Mouse (Mus musculus): ENCODE measurements around the gene Gal3st4. TPM values are rescaled to one million over a fixed set of nuclear protein-coding genes. Genes with fewer than 3 reads are reported as not detected.

The Gal3st4 gene
- polyA plus RNA-seq, 1 experiment from 2014 or later: 2.0 TPM

- H3K4me2 ChIP-seq (ENCODE audit: low read length): no peak overlapping the region
- no peak for ATAC-seq (ENCODE audit: low FRiP score, low TSS enrichment)
Observed at GRCm38 (mm10) chr5:138265712-138266111, 6.9 kb downstream of the Gal3st4 start.

GRCm38 (mm10) chr5:138264207-138264578, 8.4 kb downstream of the Gal3st4 start:
- peaks cover 42% of the 10 kb centered on the region for H3K36me3 ChIP-seq (ENCODE audit: control insufficient read depth, insufficient read depth, low read length)

More at GRCm38 (mm10) chr5:138265712-138266111, 6.9 kb downstream of the Gal3st4 start:
- H3K27me3 ChIP-seq (ENCODE audit: control insufficient read depth, insufficient read depth, low read length): no peaks in the 10 kb centered on the region
- no peak for DNase-seq
- H3K4me3 ChIP-seq (replicated peaks; ENCODE audit: low read depth, low read length): no peak overlapping the region
- H3K36me3 ChIP-seq (ENCODE audit: control insufficient read depth, insufficient read depth, low read length): peaks cover 27% of the 10 kb centered on the region
- no peak overlapping the region for H3K27ac ChIP-seq (replicated peaks; ENCODE audit: low read depth, low read length)
- H3K9ac ChIP-seq (replicated peaks; ENCODE audit: low read length): no peak overlapping the region
- 97% methylated on average over 4 of the region's 4 CpGs for WGBS
- H3K9me3 ChIP-seq (ENCODE audit: control insufficient read depth, low read length): no peaks in the 10 kb centered on the region
- H3K4me1 ChIP-seq (ENCODE audit: control insufficient read depth, insufficient read depth, low read length): peaks cover 19% of the 10 kb centered on the region

GRCm38 (mm10) chr5:138263260-138264206, 9.1 kb downstream of the Gal3st4 start, which contains the start of gene BC037034:
Gene BC037034, minus strand, starts transcription at chr5:138264033.
- H3K36me3 ChIP-seq (ENCODE audit: control insufficient read depth, insufficient read depth, low read length): peaks cover 49% of the 10 kb centered on the region
- peak; percentile 87 for ATAC-seq (ENCODE audit: low FRiP score, low TSS enrichment)
- WGBS: under 1% methylated on average over 70 of the region's 71 CpGs

More at GRCm38 (mm10) chr5:138264207-138264578, 8.4 kb downstream of the Gal3st4 start:
- H3K4me2 ChIP-seq (ENCODE audit: low read length): peak overlapping the region; percentile 98
- no peaks in the 10 kb centered on the region for H3K9me3 ChIP-seq (ENCODE audit: control insufficient read depth, low read length)
- H3K27me3 ChIP-seq (ENCODE audit: control insufficient read depth, insufficient read depth, low read length): no peaks in the 10 kb centered on the region
- peak overlapping the region; percentile 94 for H3K4me3 ChIP-seq (replicated peaks; ENCODE audit: low read depth, low read length)
- WGBS: 16% methylated on average over 6 of the region's 6 CpGs
- H3K9ac ChIP-seq (replicated peaks; ENCODE audit: low read length): peak overlapping the region; percentile 94
- no peak for ATAC-seq (ENCODE audit: low FRiP score, low TSS enrichment)
- H3K27ac ChIP-seq (replicated peaks; ENCODE audit: low read depth, low read length): peak overlapping the region; percentile 82
- peaks cover 19% of the 10 kb centered on the region for H3K4me1 ChIP-seq (ENCODE audit: control insufficient read depth, insufficient read depth, low read length)
- DNase-seq: no peak

GRCm38 (mm10) chr5:138262582-138263240, 9.9 kb downstream of the Gal3st4 start:
- DNase-seq: no peak

More at GRCm38 (mm10) chr5:138263260-138264206, 9.1 kb downstream of the Gal3st4 start, which contains the start of gene BC037034:
- H3K27me3 ChIP-seq (ENCODE audit: control insufficient read depth, insufficient read depth, low read length): no peaks in the 10 kb centered on the region
- H3K27ac ChIP-seq (replicated peaks; ENCODE audit: low read depth, low read length): peak within 1 kb of the TSS; percentile 82
- no peaks in the 10 kb centered on the region for H3K9me3 ChIP-seq (ENCODE audit: control insufficient read depth, low read length)
- H3K4me1 ChIP-seq (ENCODE audit: control insufficient read depth, insufficient read depth, low read length): peaks cover 19% of the 10 kb centered on the region
- H3K4me3 ChIP-seq (replicated peaks; ENCODE audit: low read depth, low read length): peak within 1 kb of the TSS; percentile 94
- peak; percentile 96 for DNase-seq
- H3K4me2 ChIP-seq (ENCODE audit: low read length): peak within 1 kb of the TSS; percentile 98
- peak within 1 kb of the TSS; percentile 94 for H3K9ac ChIP-seq (replicated peaks; ENCODE audit: low read length)

GRCm38 (mm10) chr5:138262001-138262400, 10.6 kb downstream of the Gal3st4 start:
- WGBS: 87% methylated on average over 4 of the region's 4 CpGs
- Histone ChIP-seq H3K9ac (replicated peaks; ENCODE audit: low read length) (peak overlapping the region; percentile 34; the same call in 1 of the 2 replicates), H3K27ac (replicated peaks; ENCODE audit: low read depth, low read length) (no peak overlapping the region), H3K27me3 (ENCODE audit: control insufficient read depth, insufficient read depth, low read length) (no peaks in the 10 kb centered on the region), H3K4me3 (replicated peaks; ENCODE audit: low read depth, low read length) (peak overlapping the region; percentile 94; the same call in 1 of the 2 replicates), H3K4me2 (ENCODE audit: low read length) (peak overlapping the region; percentile 98), H3K4me1 (ENCODE audit: control insufficient read depth, insufficient read depth, low read length) (peaks cover 19% of the 10 kb centered on the region), H3K9me3 (ENCODE audit: control insufficient read depth, low read length) (no peaks in the 10 kb centered on the region), H3K36me3 (ENCODE audit: control insufficient read depth, insufficient read depth, low read length) (peaks cover 60% of the 10 kb centered on the region)
- ATAC-seq (ENCODE audit: low FRiP score, low TSS enrichment) (no peak), DNase-seq (no peak)

More at GRCm38 (mm10) chr5:138262582-138263240, 9.9 kb downstream of the Gal3st4 start:
- Histone ChIP-seq H3K4me3 (replicated peaks; ENCODE audit: low read depth, low read length) (peak overlapping the region; percentile 94), H3K27ac (replicated peaks; ENCODE audit: low read depth, low read length) (no peak overlapping the region), H3K4me2 (ENCODE audit: low read length) (peak overlapping the region; percentile 98), H3K4me1 (ENCODE audit: control insufficient read depth, insufficient read depth, low read length) (peaks cover 19% of the 10 kb centered on the region), H3K36me3 (ENCODE audit: control insufficient read depth, insufficient read depth, low read length) (peaks cover 56% of the 10 kb centered on the region), H3K27me3 (ENCODE audit: control insufficient read depth, insufficient read depth, low read length) (no peaks in the 10 kb centered on the region), H3K9ac (replicated peaks; ENCODE audit: low read length) (peak overlapping the region; percentile 94), H3K9me3 (ENCODE audit: control insufficient read depth, low read length) (no peaks in the 10 kb centered on the region)
- no peak for ATAC-seq (ENCODE audit: low FRiP score, low TSS enrichment)
- WGBS: 66% methylated on average over 18 of the region's 18 CpGs

- peaks cover 25% of the 10 kb centered on the region for H3K4me1 ChIP-seq (ENCODE audit: control insufficient read depth, insufficient read depth, low read length)
- no peak for DNase-seq
- H3K36me3 ChIP-seq (ENCODE audit: control insufficient read depth, insufficient read depth, low read length): peaks cover 52% of the 10 kb centered on the region
- no peaks in the 10 kb centered on the region for H3K27me3 ChIP-seq (ENCODE audit: control insufficient read depth, insufficient read depth, low read length)
- H3K27ac ChIP-seq (replicated peaks; ENCODE audit: low read depth, low read length): no peak overlapping the region
- 96% methylated on average over 11 of the region's 11 CpGs for WGBS
- ATAC-seq (ENCODE audit: low FRiP score, low TSS enrichment): no peak
- H3K9ac ChIP-seq (replicated peaks; ENCODE audit: low read length): no peak overlapping the region
- H3K4me2 ChIP-seq (ENCODE audit: low read length): no peak overlapping the region
- no peaks in the 10 kb centered on the region for H3K9me3 ChIP-seq (ENCODE audit: control insufficient read depth, low read length)
- H3K4me3 ChIP-seq (replicated peaks; ENCODE audit: low read depth, low read length): no peak overlapping the region
Observed at GRCm38 (mm10) chr5:138260834-138261233, 11.8 kb downstream of the Gal3st4 start.

GRCm38 (mm10) chr5:138260051-138260450, 12.6 kb downstream of the Gal3st4 start:
- no peak for DNase-seq
- Histone ChIP-seq H3K4me3 (replicated peaks; ENCODE audit: low read depth, low read length) (no peak overlapping the region), H3K36me3 (ENCODE audit: control insufficient read depth, insufficient read depth, low read length) (peaks cover 49% of the 10 kb centered on the region), H3K4me2 (ENCODE audit: low read length) (no peak overlapping the region), H3K9ac (replicated peaks; ENCODE audit: low read length) (no peak overlapping the region), H3K9me3 (ENCODE audit: control insufficient read depth, low read length) (no peaks in the 10 kb centered on the region), H3K27me3 (ENCODE audit: control insufficient read depth, insufficient read depth, low read length) (no peaks in the 10 kb centered on the region), H3K4me1 (ENCODE audit: control insufficient read depth, insufficient read depth, low read length) (peaks cover 26% of the 10 kb centered on the region), H3K27ac (replicated peaks; ENCODE audit: low read depth, low read length) (no peak overlapping the region)
- WGBS: 87% methylated on average over 10 of the region's 10 CpGs
- no peak for ATAC-seq (ENCODE audit: low FRiP score, low TSS enrichment)

- no peaks in the 10 kb centered on the region for H3K9me3 ChIP-seq (ENCODE audit: control insufficient read depth, low read length)
- H3K27me3 ChIP-seq (ENCODE audit: control insufficient read depth, insufficient read depth, low read length): no peaks in the 10 kb centered on the region
- H3K4me1 ChIP-seq (ENCODE audit: control insufficient read depth, insufficient read depth, low read length): peaks cover 23% of the 10 kb centered on the region
- 83% methylated on average over 7 of the region's 7 CpGs for WGBS
- H3K27ac ChIP-seq (replicated peaks; ENCODE audit: low read depth, low read length): no peak overlapping the region
- H3K4me3 ChIP-seq (replicated peaks; ENCODE audit: low read depth, low read length): no peak overlapping the region
- DNase-seq (no peak), ATAC-seq (ENCODE audit: low FRiP score, low TSS enrichment) (no peak)
- H3K9ac ChIP-seq (replicated peaks; ENCODE audit: low read length): no peak overlapping the region
- H3K36me3 ChIP-seq (ENCODE audit: control insufficient read depth, insufficient read depth, low read length): peaks cover 49% of the 10 kb centered on the region
- no peak overlapping the region for H3K4me2 ChIP-seq (ENCODE audit: low read length)
Observed at GRCm38 (mm10) chr5:138258993-138259392, 13.6 kb downstream of the Gal3st4 start.

Measured in midbrain, embryonic 14.5 days (tissue).